Mouse (Mus musculus) heart, embryonic 13.5 days (tissue): ENCODE measurements around the gene Cnot2. TPM values are rescaled to one million over a fixed set of nuclear protein-coding genes. Genes with fewer than 3 reads are reported as not detected.

Experiments used
- ATAC-seq: fragments of 200-750 bp; cut with Nextera tagmentation; 2 replicates; pipeline ENCODE4 v1.8.0; 2017; ENCODE audit warnings: moderate TSS enrichment; ENCODE audit not compliant: insufficient number of reproducible peaks, low FRiP score, low TSS enrichment; ENCODE audit errors: extremely low read depth
- H3K27ac ChIP-seq: fragments of 300-500 bp; sonication (generic); replicated peaks from 2 replicates; pipeline ENCODE4 v1.5.1; 2015; ENCODE audit warnings: moderate library complexity, mild to moderate bottlenecking, inconsistent platforms
- H3K27me3 ChIP-seq: fragments of 300-500 bp; sonication (generic); replicated peaks from 2 replicates; pipeline ENCODE4 v1.6.1; 2015; ENCODE audit warnings: mild to moderate bottlenecking, inconsistent platforms
- H3K36me3 ChIP-seq: fragments of 300-500 bp; sonication (generic); 2 replicates; pipeline ENCODE4 v1.6.1; 2015; ENCODE audit warnings: mild to moderate bottlenecking, inconsistent platforms
- H3K4me1 ChIP-seq: fragments of 300-500 bp; sonication (generic); 2 replicates; pipeline ENCODE4 v1.6.1; 2015; ENCODE audit warnings: inconsistent platforms
- H3K4me2 ChIP-seq: fragments of 300-500 bp; sonication (generic); 2 replicates; pipeline ENCODE4 v1.6.1; 2015; ENCODE audit warnings: inconsistent platforms, mild to moderate bottlenecking, moderate library complexity
- H3K4me3 ChIP-seq: fragments of 300-500 bp; sonication (generic); 2 replicates; pipeline ENCODE4 v1.5.1; 2015; ENCODE audit warnings: moderate library complexity, mild to moderate bottlenecking, inconsistent platforms
- H3K9ac ChIP-seq: fragments of 300-500 bp; sonication (generic); 2 replicates; pipeline ENCODE4 v1.6.1; 2015; ENCODE audit warnings: inconsistent platforms, mild to moderate bottlenecking, moderate library complexity
- H3K9me3 ChIP-seq: fragments of 300-500 bp; sonication (generic); 2 replicates; pipeline ENCODE4 v1.6.1; 2016; ENCODE audit warnings: inconsistent platforms
- WGBS: fragments of 180-500 bp; shearing (Covaris S2); methylation state at CpG from one replicate; pipeline ENCODE4 v1.1.7; 2015; ENCODE audit warnings: mixed read lengths; 5-methylcytosine and 5-hydroxymethylcytosine counted together
- polyA plus RNA-seq: library from polyadenylated mRNA; unstranded; fragments of >200 nt; fragmentation: Nextera tagmentation; extraction: Ambion mirVana; gene quantifications from 2 replicates; pipeline ENCODE4 v1.2.1, GENCODE M21; 2015

Cnot2 gene
- polyA plus RNA-seq, 1 experiment from 2014 or later = 63.8 TPM

DNA sequence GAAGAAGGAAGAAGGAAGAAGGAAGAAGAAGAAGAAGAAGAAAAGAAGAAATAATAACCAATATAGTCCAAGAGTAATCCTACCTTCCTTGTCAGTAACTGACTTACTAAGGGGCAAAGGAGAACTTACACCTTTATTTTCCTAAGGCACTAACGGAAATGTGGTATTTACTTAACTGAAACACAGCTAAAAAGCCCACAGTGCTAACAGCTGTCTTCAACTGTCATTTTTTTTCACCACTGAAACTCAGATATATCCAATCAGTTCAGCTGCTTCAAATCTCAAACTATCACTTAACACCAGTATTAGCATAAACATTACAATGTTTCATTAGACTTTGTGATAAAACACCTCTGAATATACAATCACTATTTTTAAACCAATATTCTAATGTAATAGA, 22.1 kb downstream of the Cnot2 start:
- 56% methylated on average over 1 of the region's 1 CpGs for WGBS
- Histone ChIP-seq H3K9me3 (no peaks in the 10 kb centered on the region), H3K27ac (no peak overlapping the region)

DNA sequence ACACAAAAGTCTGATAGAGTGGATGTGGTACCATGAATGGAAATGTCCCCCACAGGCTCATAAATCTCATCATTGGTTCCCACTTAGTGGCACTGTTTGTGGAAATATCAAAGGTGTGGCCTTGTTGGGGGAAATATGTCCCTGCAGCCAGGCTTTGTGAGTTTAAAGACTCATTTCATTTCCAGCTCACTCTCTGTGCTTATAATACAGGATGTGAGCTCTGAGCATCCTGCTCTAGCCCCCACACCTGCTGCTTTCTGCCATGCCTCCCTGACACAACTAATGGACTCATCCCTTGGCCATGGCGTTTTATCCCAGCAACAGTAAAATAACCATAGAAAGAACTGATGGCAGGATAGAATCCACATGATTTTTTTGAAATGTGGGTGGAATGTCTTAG, 24.1 kb downstream of the Cnot2 start:
- no peak overlapping the region for H3K4me2 ChIP-seq
- H3K27ac ChIP-seq = no peak overlapping the region
- H3K4me3 ChIP-seq = no peak overlapping the region
- peaks cover 38% of the 10 kb centered on the region for H3K4me1 ChIP-seq
- H3K9ac ChIP-seq = no peak overlapping the region
- peaks cover 8% of the 10 kb centered on the region for H3K36me3 ChIP-seq
- H3K9me3 ChIP-seq = no peaks in the 10 kb centered on the region
- no peaks in the 10 kb centered on the region for H3K27me3 ChIP-seq
- 93% methylated on average over 1 of the region's 1 CpGs for WGBS
- no peak for ATAC-seq

More for the DNA sequence above, 22.1 kb downstream of the Cnot2 start:
- no peak overlapping the region for H3K4me3 ChIP-seq
- H3K9ac ChIP-seq = no peak overlapping the region
- H3K4me1 ChIP-seq = peaks cover 44% of the 10 kb centered on the region
- H3K36me3 ChIP-seq = peaks cover 8% of the 10 kb centered on the region
- no peak overlapping the region for H3K4me2 ChIP-seq
- no peak for ATAC-seq
- no peaks in the 10 kb centered on the region for H3K27me3 ChIP-seq

DNA sequence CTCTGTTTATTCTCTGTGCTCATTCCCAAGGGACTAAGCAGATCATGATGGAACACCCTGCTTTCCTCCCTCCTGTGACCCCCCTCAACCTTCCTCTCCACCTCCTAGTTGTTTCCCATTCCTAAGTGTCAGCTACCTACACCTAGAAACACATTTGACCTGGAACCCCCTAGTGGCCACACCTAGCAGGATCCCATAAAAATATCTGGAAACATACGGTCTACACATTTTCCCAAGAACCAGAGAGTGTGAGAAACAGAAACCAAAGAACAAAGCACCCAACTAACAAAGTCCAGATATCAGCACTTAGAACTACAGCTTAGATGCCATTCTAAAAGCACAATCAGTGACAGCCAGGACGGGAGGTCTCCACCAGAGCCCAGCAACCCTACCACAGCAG, 26.9 kb downstream of the Cnot2 start:
- no peak overlapping the region for H3K4me2 ChIP-seq
- ATAC-seq = no peak
- H3K4me1 ChIP-seq = peaks cover 28% of the 10 kb centered on the region
- WGBS = 47% methylated on average over 2 of the region's 2 CpGs
- no peak overlapping the region for H3K9ac ChIP-seq
- peaks cover 8% of the 10 kb centered on the region for H3K36me3 ChIP-seq
- no peak overlapping the region for H3K4me3 ChIP-seq
- no peak overlapping the region for H3K27ac ChIP-seq
- no peaks in the 10 kb centered on the region for H3K9me3 ChIP-seq
- no peaks in the 10 kb centered on the region for H3K27me3 ChIP-seq

DNA sequence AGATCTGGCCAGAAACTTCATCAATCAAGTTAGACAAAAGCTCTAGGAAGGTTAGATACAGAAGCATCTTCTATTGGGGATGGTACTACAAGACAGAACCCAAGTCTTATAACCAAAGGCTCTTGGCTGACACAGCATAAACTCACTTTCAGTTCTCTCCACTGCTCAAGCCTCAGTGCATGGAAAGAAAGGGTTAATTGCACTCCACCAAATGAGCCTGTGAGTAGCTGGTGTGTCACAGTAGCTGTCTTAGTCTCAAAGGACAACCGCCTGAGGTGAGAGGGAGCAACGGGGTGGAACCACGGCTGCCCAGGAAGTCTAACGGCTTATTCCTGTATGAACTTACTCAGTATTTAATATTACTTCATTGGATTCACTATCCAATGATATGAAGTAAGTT, 33.4 kb downstream of the Cnot2 start:
- Histone ChIP-seq H3K4me3 (no peak overlapping the region), H3K27me3 (no peaks in the 10 kb centered on the region), H3K4me2 (no peak overlapping the region), H3K9ac (no peak overlapping the region), H3K4me1 (peaks cover 6% of the 10 kb centered on the region), H3K9me3 (no peaks in the 10 kb centered on the region), H3K27ac (no peak overlapping the region), H3K36me3 (no peaks in the 10 kb centered on the region)
- no peak for ATAC-seq
- 41% methylated on average over 4 of the region's 4 CpGs for WGBS

DNA sequence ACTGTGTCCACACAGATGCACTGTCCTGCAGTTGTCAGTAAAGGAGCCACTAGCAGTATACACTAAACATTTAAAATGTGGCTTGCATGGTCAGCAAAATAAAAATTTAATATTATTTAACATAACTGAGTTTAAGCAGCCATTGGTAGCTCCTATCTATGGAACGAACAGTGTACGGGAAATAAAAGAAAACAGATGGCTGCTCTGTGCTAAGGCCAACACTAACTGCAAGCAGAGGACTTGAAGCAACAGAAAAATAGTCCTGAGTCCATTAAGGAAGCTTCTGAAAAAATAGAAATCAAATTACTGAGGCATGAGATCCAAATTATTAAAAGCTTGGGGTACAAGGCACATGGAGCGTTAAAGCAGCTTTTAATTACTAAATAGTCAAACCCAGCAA, 35.1 kb downstream of the Cnot2 start:
- H3K4me2 ChIP-seq = no peak overlapping the region
- H3K27ac ChIP-seq = no peak overlapping the region
- no peak overlapping the region for H3K4me3 ChIP-seq
- H3K9me3 ChIP-seq = no peaks in the 10 kb centered on the region
- peaks cover 3% of the 10 kb centered on the region; the same call in 1 of the 2 replicates for H3K4me1 ChIP-seq
- H3K36me3 ChIP-seq = no peaks in the 10 kb centered on the region
- H3K9ac ChIP-seq = no peak overlapping the region
- no peak for ATAC-seq
- H3K27me3 ChIP-seq = no peaks in the 10 kb centered on the region
- 87% methylated on average over 3 of the region's 3 CpGs for WGBS

DNA sequence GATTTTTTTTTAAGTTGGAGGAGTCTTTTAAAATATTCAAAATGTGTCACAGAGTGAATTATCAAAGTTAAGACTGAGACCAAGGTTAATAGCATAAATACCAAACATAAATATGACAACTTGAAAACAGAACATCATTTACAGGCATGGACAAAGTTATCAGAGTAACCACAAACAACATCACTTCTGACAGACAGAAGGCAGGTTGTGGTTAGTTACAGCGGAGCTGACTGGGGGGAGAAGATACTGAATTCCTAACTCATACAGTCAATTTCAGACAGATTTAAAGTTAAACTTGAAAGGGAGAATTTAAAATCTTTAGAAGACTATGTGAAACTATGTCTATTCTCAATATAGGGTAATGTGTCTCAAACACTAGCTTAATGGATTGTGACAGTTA, 38.2 kb downstream of the Cnot2 start:
- 83% methylated on average over 1 of the region's 1 CpGs for WGBS
- ATAC-seq = no peak
- Histone ChIP-seq H3K9ac (no peak overlapping the region), H3K4me3 (no peak overlapping the region), H3K9me3 (no peaks in the 10 kb centered on the region), H3K4me1 (peaks cover 12% of the 10 kb centered on the region), H3K36me3 (no peaks in the 10 kb centered on the region), H3K27me3 (no peaks in the 10 kb centered on the region), H3K4me2 (no peak overlapping the region), H3K27ac (no peak overlapping the region)

DNA sequence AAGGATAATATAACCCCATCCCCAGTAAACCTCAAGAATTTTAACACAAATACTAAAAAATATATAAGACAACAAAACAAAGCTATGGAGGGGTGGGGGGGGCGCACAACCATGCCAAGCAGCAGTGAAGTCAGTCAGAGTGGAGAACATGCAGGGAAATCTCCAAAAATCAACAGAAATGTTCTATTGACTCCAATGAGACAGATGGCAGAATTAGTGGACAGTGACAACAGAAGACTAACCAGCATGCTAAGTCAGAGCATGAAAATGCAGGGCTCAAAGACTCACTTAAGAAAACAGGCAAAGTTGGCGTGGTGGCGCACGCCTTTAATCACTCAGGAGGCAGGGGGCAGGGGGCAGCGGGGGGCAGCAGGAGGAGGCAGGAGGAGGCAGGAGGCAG, 40.6 kb downstream of the Cnot2 start:
- peaks cover 26% of the 10 kb centered on the region for H3K4me1 ChIP-seq
- ATAC-seq = no peak
- no peaks in the 10 kb centered on the region for H3K9me3 ChIP-seq
- WGBS = 82% methylated on average over 5 of the region's 5 CpGs
- H3K27ac ChIP-seq = no peak overlapping the region
- no peaks in the 10 kb centered on the region for H3K36me3 ChIP-seq
- no peak overlapping the region for H3K4me2 ChIP-seq
- H3K27me3 ChIP-seq = no peaks in the 10 kb centered on the region
- no peak overlapping the region for H3K4me3 ChIP-seq
- H3K9ac ChIP-seq = no peak overlapping the region

DNA sequence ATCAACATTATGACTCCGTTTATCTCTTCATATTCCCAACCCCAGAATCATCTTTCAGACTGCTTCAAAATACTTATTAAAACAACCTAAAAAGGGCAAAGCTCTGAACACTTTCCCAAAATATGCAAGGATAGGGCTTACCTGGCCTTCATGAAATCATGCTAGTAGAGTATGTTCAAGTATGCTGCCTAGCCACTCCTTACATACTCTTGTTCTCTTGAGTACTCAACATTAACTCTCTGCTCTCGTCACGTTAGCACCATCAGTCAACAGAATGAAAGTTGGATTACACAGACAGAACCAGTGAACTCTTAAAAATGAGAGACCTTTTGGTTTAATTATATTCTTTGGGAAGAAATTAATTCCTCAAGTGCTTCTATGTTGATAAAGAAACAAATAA, 43.8 kb downstream of the Cnot2 start:
- H3K9me3 ChIP-seq = no peaks in the 10 kb centered on the region

DNA sequence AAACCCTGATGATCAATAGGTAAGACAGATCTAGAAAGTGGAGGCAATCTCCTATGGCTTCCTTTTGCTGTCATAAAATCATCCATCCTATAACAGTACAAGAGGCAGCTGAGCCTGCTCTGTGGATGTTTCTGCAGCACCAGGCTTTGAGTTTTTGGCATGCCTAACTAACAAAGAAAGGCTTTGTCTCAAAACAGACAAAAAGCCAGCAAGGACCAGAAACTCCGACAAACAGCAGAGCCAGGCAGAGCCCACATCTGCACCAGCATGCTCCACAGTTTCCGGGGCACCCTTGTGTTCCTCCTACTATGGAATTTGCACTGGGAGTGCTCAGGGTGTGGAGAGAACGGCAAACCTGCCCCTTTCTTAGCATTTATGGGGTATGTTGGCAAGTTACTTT, 47.0 kb downstream of the Cnot2 start:
- Histone ChIP-seq H3K27ac (no peak overlapping the region), H3K9me3 (no peaks in the 10 kb centered on the region), H3K36me3 (no peaks in the 10 kb centered on the region), H3K9ac (no peak overlapping the region), H3K4me1 (peaks cover 47% of the 10 kb centered on the region), H3K4me2 (no peak overlapping the region), H3K27me3 (no peaks in the 10 kb centered on the region), H3K4me3 (no peak overlapping the region)
- ATAC-seq = no peak
- 54% methylated on average over 3 of the region's 3 CpGs for WGBS

More for the DNA sequence above, 43.8 kb downstream of the Cnot2 start:
- Histone ChIP-seq H3K4me3 (no peak overlapping the region), H3K27me3 (no peaks in the 10 kb centered on the region), H3K9ac (no peak overlapping the region), H3K36me3 (no peaks in the 10 kb centered on the region), H3K27ac (no peak overlapping the region), H3K4me1 (peaks cover 39% of the 10 kb centered on the region), H3K4me2 (no peak overlapping the region)
- no peak for ATAC-seq
- 92% methylated on average over 3 of the region's 3 CpGs for WGBS

DNA sequence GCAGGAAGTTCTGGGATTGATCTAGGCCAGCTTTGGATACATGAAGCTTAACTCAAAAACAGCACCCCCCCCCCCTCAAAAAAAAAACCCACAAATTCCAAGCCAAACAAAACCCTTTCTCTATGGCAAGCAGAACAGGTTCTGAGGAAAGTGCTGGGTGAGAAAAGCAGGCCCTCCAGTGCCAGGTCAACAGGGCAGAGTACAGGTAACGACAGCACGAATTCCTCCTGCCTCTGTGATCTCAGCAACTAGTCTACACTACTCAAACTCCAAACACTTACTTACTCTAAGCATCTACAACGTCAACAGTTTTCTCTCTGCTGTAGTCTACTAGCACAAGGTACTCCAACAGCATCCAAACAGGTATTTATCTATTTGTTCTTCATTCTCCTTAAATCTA, 48.8 kb downstream of the Cnot2 start:
- no peak for ATAC-seq
- Histone ChIP-seq H3K9me3 (no peaks in the 10 kb centered on the region), H3K4me3 (no peak overlapping the region), H3K36me3 (0 out of 2 replicates have a peak, but pooled peaks cover 3% of the 10 kb centered on the region), H3K27me3 (no peaks in the 10 kb centered on the region), H3K4me1 (peaks cover 37% of the 10 kb centered on the region), H3K27ac (no peak overlapping the region), H3K4me2 (no peak overlapping the region), H3K9ac (no peak overlapping the region)
- WGBS = 71% methylated on average over 3 of the region's 3 CpGs

DNA sequence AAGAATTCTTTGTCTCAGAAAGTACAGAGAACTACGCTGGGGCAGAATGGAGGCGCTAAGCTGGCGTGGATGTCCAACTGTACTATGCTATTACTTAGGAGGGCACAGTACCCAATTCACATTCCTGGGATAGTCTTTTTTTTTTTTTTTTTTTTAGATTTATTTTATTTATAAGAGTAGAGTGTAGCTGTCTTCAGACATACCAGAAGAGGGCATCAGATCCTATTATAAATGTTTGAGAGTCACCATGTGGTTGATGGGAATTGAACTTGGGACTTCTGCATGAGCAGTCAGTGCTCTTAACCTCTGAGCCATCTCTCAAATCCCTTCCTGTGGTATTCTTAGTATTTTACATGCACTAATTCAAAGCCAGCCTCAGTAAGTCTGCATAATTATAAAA, 50.2 kb downstream of the Cnot2 start:
- 0 out of 2 replicates have a peak, but pooled peaks cover 6% of the 10 kb centered on the region for H3K36me3 ChIP-seq
- H3K27ac ChIP-seq = no peak overlapping the region
- H3K9me3 ChIP-seq = no peaks in the 10 kb centered on the region
- H3K4me1 ChIP-seq = peaks cover 27% of the 10 kb centered on the region
- no peak overlapping the region for H3K4me3 ChIP-seq
- WGBS = 92% methylated on average over 3 of the region's 3 CpGs
- no peak overlapping the region for H3K4me2 ChIP-seq
- ATAC-seq = no peak
- H3K9ac ChIP-seq = no peak overlapping the region
- no peaks in the 10 kb centered on the region for H3K27me3 ChIP-seq

DNA sequence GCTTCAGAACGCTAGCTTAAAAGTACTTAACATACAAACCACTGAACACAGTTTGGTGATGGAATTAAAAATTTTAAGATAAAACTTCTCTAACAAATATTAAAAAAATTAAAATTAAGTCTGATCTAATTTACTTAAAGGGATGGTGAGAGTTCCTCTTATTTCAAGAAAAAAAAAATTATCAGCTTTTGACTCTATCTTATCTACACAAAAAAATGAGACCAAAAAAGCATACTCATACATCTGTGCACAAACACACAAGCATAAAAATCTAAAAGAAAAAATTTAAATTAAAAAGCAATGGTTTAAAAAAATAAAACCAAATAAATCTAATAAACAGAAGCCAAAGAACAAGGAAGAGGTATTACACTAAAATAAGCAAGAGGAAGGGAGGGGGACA, 61.7 kb downstream of the Cnot2 start:
- 86% methylated on average over 1 of the region's 1 CpGs for WGBS
- H3K36me3 ChIP-seq = 0 out of 2 replicates have a peak, but pooled peaks cover 6% of the 10 kb centered on the region
- no peak for ATAC-seq
- no peak overlapping the region for H3K4me3 ChIP-seq
- H3K9me3 ChIP-seq = no peaks in the 10 kb centered on the region
- no peak overlapping the region for H3K4me2 ChIP-seq
- H3K4me1 ChIP-seq = no peaks in the 10 kb centered on the region
- H3K9ac ChIP-seq = no peak overlapping the region
- H3K27ac ChIP-seq = no peak overlapping the region
- H3K27me3 ChIP-seq = no peaks in the 10 kb centered on the region
